In genomic region chr7:78846737-78847434, GRCm38 (mm10) we compare ENCODE assay signal across 8 mouse cellular contexts. TPM values are rescaled to one million over a fixed set of nuclear protein-coding genes. Genes with fewer than 3 reads are reported as not detected.
DNase-seq lines count a peak whose midpoint lies in the region; ATAC-seq and TF ChIP-seq lines count a peak whose summit lies in the region.

Det1 (minus strand) TSS chr7:78847263.

- peak within 1 kb of the TSS; percentile 33 for H3K27ac ChIP-seq in forebrain, embryonic 12.5 days
- peak within 1 kb of the TSS; percentile 69 for H3K27ac ChIP-seq in heart, postnatal 0 days (ENCODE audit: low read depth)
- peak within 1 kb of the TSS; percentile 70 for H3K27ac ChIP-seq in liver, embryonic 16.5 days (ENCODE audit: low read length)
- H3K27ac ChIP-seq in neural tube, embryonic 13.5 days (replicated peaks), result peak within 1 kb of the TSS; percentile 85
- H3K27ac ChIP-seq in testis, adult 2 months (ENCODE audit: control insufficient read depth, insufficient read depth, low read depth, low read length), result peak within 1 kb of the TSS; percentile 63

- under 1% methylated on average over 49 of the region's 54 CpGs for WGBS in forebrain, embryonic 12.5 days
- under 1% methylated on average over 54 of the region's 54 CpGs for WGBS in heart, postnatal 0 days
- WGBS in liver, embryonic 16.5 days (ENCODE audit: insufficient replicate concordance), result under 1% methylated on average over 54 of the region's 54 CpGs
- under 1% methylated on average over 54 of the region's 54 CpGs for WGBS in neural tube, embryonic 13.5 days

- ATAC-seq in forebrain, embryonic 12.5 days (ENCODE audit: low FRiP score), result peak; percentile 95
- peak; percentile 91 for ATAC-seq in heart, postnatal 0 days (ENCODE audit: insufficient read depth, low read depth)
- ATAC-seq in liver, embryonic 16.5 days (ENCODE audit: low read depth), result peak; percentile 88
- ATAC-seq in neural tube, embryonic 13.5 days (ENCODE audit: low read depth), result peak; percentile 95

- H3K4me2 ChIP-seq in forebrain, embryonic 12.5 days, result peak within 1 kb of the TSS; percentile 65
- peak within 1 kb of the TSS; percentile 81 for H3K4me2 ChIP-seq in heart, postnatal 0 days (ENCODE audit: low read depth, low read length)
- H3K4me2 ChIP-seq in liver, embryonic 16.5 days (ENCODE audit: low read depth, low read length), result peak within 1 kb of the TSS; percentile 82
- peak within 1 kb of the TSS; percentile 73 for H3K4me2 ChIP-seq in neural tube, embryonic 13.5 days

- peaks cover 23% of the 10 kb centered on the region for H3K36me3 ChIP-seq in E14TG2a.4 (ENCODE audit: insufficient read depth, low read length)
- peaks cover 22% of the 10 kb centered on the region for H3K36me3 ChIP-seq in forebrain, embryonic 12.5 days (replicated peaks)
- peaks cover 22% of the 10 kb centered on the region for H3K36me3 ChIP-seq in heart, postnatal 0 days (replicated peaks; ENCODE audit: control insufficient read depth, insufficient read depth, low read length)
- H3K36me3 ChIP-seq in liver, embryonic 16.5 days (ENCODE audit: control insufficient read depth, insufficient read depth), result peaks cover 12% of the 10 kb centered on the region
- H3K36me3 ChIP-seq in neural tube, embryonic 13.5 days, result peaks cover 21% of the 10 kb centered on the region
- peaks cover 1% of the 10 kb centered on the region for H3K36me3 ChIP-seq in testis, adult 2 months (ENCODE audit: control insufficient read depth, insufficient read depth, low read length)

- H3K9me3 ChIP-seq in E14TG2a.4 (ENCODE audit: low read length), result no peaks in the 10 kb centered on the region
- no peaks in the 10 kb centered on the region for H3K9me3 ChIP-seq in forebrain, embryonic 12.5 days
- H3K9me3 ChIP-seq in heart, postnatal 0 days (replicated peaks; ENCODE audit: control insufficient read depth, low read length), result no peaks in the 10 kb centered on the region
- no peaks in the 10 kb centered on the region for H3K9me3 ChIP-seq in liver, embryonic 16.5 days (replicated peaks; ENCODE audit: control insufficient read depth, low read length)
- no peaks in the 10 kb centered on the region for H3K9me3 ChIP-seq in neural tube, embryonic 13.5 days

- TF ChIP-seq CTCF in E14TG2a.4 (conservative IDR thresholded peaks at IDR 0.05; ENCODE audit: low read length), result peak; percentile 44
- TF ChIP-seq CTCF in heart, postnatal 0 days (IDR thresholded peaks at IDR 0.05; ENCODE audit: low read depth), result peak; percentile 91
- TF ChIP-seq CTCF in testis, adult 2 months (IDR thresholded peaks at IDR 0.05; ENCODE audit: control insufficient read depth, insufficient read depth, insufficient replicate concordance, low read depth, low read length), result peak; percentile 91

- peak within 1 kb of the TSS; percentile 77 for H3K9ac ChIP-seq in forebrain, embryonic 12.5 days
- H3K9ac ChIP-seq in heart, postnatal 0 days (replicated peaks; ENCODE audit: low read depth, low read length), result peak within 1 kb of the TSS; percentile 84
- peak within 1 kb of the TSS; percentile 89 for H3K9ac ChIP-seq in liver, embryonic 16.5 days (ENCODE audit: low read depth, low read length)
- H3K9ac ChIP-seq in neural tube, embryonic 13.5 days, result peak within 1 kb of the TSS; percentile 89

- H3K4me1 ChIP-seq in E14TG2a.4 (replicated peaks; ENCODE audit: low read depth, low read length), result peaks cover 40% of the 10 kb centered on the region
- H3K4me1 ChIP-seq in forebrain, embryonic 12.5 days, result peaks cover 13% of the 10 kb centered on the region
- peaks cover 11% of the 10 kb centered on the region for H3K4me1 ChIP-seq in heart, postnatal 0 days (ENCODE audit: control insufficient read depth, insufficient read depth)
- H3K4me1 ChIP-seq in liver, embryonic 16.5 days (ENCODE audit: control insufficient read depth, low read depth, low read length), result peaks cover 8% of the 10 kb centered on the region
- peaks cover 15% of the 10 kb centered on the region for H3K4me1 ChIP-seq in neural tube, embryonic 13.5 days (replicated peaks)
- peaks cover 7% of the 10 kb centered on the region for H3K4me1 ChIP-seq in testis, adult 2 months (ENCODE audit: control insufficient read depth, insufficient read depth, low read length)

- no peak for TF ChIP-seq EP300 in heart, postnatal 0 days (IDR thresholded peaks at IDR 0.05; ENCODE audit: low read depth)

- H3K27me3 ChIP-seq in E14TG2a.4 (ENCODE audit: insufficient read depth, low read length), result no peaks in the 10 kb centered on the region
- no peaks in the 10 kb centered on the region for H3K27me3 ChIP-seq in forebrain, embryonic 12.5 days
- no peaks in the 10 kb centered on the region for H3K27me3 ChIP-seq in heart, postnatal 0 days (ENCODE audit: control insufficient read depth, insufficient read depth, low read length)
- no peaks in the 10 kb centered on the region for H3K27me3 ChIP-seq in liver, embryonic 16.5 days (ENCODE audit: control insufficient read depth, insufficient read depth, low read depth, low read length)
- no peaks in the 10 kb centered on the region for H3K27me3 ChIP-seq in neural tube, embryonic 13.5 days
- no peaks in the 10 kb centered on the region for H3K27me3 ChIP-seq in testis, adult 2 months (ENCODE audit: control insufficient read depth, insufficient read depth, low read length)

- peak within 1 kb of the TSS; percentile 91 for H3K4me3 ChIP-seq in E14TG2a.4 (replicated peaks; ENCODE audit: low read length)
- peak within 1 kb of the TSS; percentile 63 for H3K4me3 ChIP-seq in forebrain, embryonic 12.5 days (replicated peaks)
- H3K4me3 ChIP-seq in heart, postnatal 0 days (ENCODE audit: low read depth, low read length), result peak within 1 kb of the TSS; percentile 97
- peak within 1 kb of the TSS; percentile 84 for H3K4me3 ChIP-seq in liver, embryonic 16.5 days (ENCODE audit: low read depth, low read length)
- H3K4me3 ChIP-seq in neural tube, embryonic 13.5 days, result peak within 1 kb of the TSS; percentile 65
- peak within 1 kb of the TSS; percentile 94 for H3K4me3 ChIP-seq in testis, adult 2 months (ENCODE audit: control insufficient read depth, low read depth, low read length)

- DNase-seq in c-Kit-positive CD71-positive TER-119-positive erythroid progenitor cells, embryonic 14.5 days (ENCODE audit: low spot score), result peak; percentile 90
- peak; percentile 89 for DNase-seq in heart, postnatal 0 days (ENCODE audit: low spot score)
- peak; percentile 95 to 96 for DNase-seq in kidney, postnatal 4 days

- TF ChIP-seq POLR2A in testis, adult 2 months (IDR thresholded peaks at IDR 0.05; ENCODE audit: control insufficient read depth, low read depth, low read length), result peak; percentile 71

RNA-seq across cellular contexts. Expression of gene Det1, which starts in this region (rescaled TPM):
- polyA plus RNA-seq in forebrain, embryonic 12.5 days (2016; fragmentation: Nextera tagmentation; extraction: Ambion mirVana), result 22.2 and 23.3 TPM in 2 replicates
- 8.7 and 11.1 TPM in 2 replicates for total RNA-seq in heart, postnatal 0 days (2014; rRNA removed; ENCODE audit: low replicate concordance)
- 7.6 and 8.2 TPM in 2 replicates for polyA plus RNA-seq in heart, postnatal 0 days (2015; fragmentation: Nextera tagmentation; extraction: Ambion mirVana)
- polyA plus RNA-seq in liver, embryonic 16.5 days (2015; fragmentation: Nextera tagmentation; extraction: Ambion mirVana), result 5.8 and 6.6 TPM in 2 replicates
- polyA plus RNA-seq in neural tube, embryonic 13.5 days (2015; fragmentation: Nextera tagmentation; extraction: Ambion mirVana), result 17.1 and 17.2 TPM in 2 replicates
- polyA plus RNA-seq in testis, adult 2 months (2012; rRNA removed), result 13.6 and 14.8 TPM in 2 replicates

Comparison
In these comparisons a context has a peak if more than half of its experiments do, and no peak if none do; other contexts are left out.
1. Peak in every context shown above with its lines: DNase-seq, ATAC-seq, H3K4me3 ChIP-seq and H3K27ac ChIP-seq.
2. H3K27ac ChIP-seq: peak in every context shown above with its lines; median percentile 85 in neural tube, embryonic 13.5 days; 70 in liver, embryonic 16.5 days; 69 in heart, postnatal 0 days; 63 in testis, adult 2 months; 33 in forebrain, embryonic 12.5 days.